Mouse (Mus musculus) CH12F3 (cell line): ENCODE measurements at regions not wholly inside any gene's neighbourhood (a gene's known extent, or its start where the extent isn't known, plus 50 kb on each side); places are given as distances from the start of the nearest gene placed in this dataset.

Experiments used
- in situ Hi-C: fragments of 300-500 bp; cut with MboI; formaldehyde crosslinking; loops from 2 replicates; pipeline ENCODE4 v1.14.3; 2020; ENCODE audit warnings: low sequenced_read_pairs

DNA sequence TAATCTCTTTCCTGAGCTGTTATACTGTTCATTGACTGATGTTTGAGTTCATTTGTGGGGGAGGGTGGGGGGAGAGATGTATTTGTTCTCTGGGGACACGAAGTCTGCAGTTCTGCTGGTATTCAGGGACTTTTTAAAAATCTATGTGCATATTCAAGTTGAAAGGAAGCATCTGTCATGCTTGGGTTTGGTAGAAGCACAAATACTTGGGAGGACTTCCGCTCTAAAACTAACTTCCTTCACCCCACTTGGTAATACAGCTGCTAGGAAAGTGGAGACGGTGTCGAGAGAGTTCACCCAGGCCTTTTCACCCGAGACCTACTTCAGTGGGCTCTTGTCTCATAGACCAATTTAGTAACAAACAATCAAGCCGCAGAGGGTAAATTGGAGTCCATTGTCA, 228.1 kb downstream of the Tmsb4x start:
- in situ Hi-C loops, result no loop called here

DNA sequence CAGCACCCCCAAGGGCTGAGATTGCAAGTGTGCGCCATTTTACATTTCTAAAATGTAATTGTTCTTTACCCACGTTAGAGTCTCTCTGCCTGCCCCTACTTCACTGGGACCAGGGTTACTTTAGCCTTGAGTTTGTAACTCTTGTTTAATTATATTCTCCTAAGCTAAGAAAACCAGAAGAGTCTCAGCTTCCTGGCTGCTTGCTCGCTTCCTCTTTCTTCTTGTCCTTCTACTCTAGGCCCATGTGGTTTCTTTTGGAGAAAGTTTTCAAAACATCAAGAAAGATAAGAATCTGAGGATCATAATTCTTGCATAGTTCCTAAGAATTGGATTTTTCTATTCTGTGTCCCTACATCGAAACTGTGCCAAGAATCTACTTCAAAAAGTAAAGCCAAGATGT, 228.6 kb downstream of the Tmsb4x start:
- in situ Hi-C loops, result no loop called here

- in situ Hi-C loops, result no loop called here
Measured at GRCm38 (mm10) chrX:166977029-166977428, 232.1 kb downstream of the Tmsb4x start.

DNA sequence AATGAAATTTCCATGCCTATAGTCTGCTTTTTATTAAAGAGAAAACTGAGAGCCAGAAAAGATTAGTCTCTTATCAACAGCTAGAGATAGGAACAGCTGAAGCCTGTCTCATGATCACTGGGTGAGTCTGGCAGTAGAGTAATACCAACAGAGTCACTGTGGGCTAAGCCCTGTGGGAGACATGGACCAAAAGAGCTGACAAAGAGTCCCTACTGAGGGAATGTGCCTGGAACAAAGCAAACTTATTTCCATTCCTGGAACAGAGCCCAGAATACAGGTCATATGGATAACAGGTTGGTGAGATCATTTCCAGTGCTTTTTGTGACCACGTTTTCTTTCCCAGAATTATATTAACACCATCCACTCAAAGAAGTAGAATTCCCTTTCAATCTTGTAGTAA, 237.4 kb downstream of the Tmsb4x start:
- in situ Hi-C loops, result no loop called here

- in situ Hi-C loops, result no loop called here
Measured at GRCm38 (mm10) chrX:166964656-166965582, 244.2 kb downstream of the Tmsb4x start.

DNA sequence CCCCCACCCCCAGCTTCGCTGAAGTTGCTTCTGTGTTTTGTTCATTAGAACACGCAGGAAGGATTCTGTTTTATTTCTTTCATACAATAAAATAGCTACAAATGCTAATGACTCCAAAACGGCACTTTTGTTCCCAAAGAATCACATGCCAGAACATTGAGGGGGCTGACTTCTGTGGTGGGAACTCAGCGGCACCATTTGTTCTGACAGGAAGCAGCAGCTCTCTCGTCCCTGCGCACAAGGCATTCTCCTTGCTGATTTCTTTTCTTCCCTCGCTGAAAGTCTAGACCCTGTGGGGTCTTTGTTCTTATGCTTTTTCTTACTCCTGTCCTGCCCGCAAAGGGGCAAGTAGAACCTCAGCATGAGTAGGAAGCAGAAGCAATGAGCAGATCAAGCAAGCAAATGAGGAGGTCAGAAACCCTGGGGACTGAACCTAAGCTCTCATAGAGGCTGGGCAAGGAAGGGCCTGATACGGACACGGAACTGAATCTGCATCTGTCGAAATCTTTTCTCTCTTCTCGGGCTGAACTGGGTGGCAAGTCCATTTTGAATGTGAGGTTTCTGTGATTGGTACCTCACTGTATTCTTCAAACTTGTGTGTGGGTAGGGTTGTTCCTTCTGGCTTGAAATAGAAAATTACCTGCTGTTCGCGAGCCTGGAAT, 256.5 kb downstream of the Tmsb4x start:
- in situ Hi-C loops, result no loop called here

GRCm38 (mm10) chrX:166951011-166951410, 258.1 kb downstream of the Tmsb4x start:
- in situ Hi-C loops, result no loop called here

GRCm38 (mm10) chrX:166945915-166946314, 263.2 kb downstream of the Tmsb4x start:
- in situ Hi-C loops, result no loop called here

GRCm38 (mm10) chrX:166945476-166945875, 263.6 kb downstream of the Tmsb4x start:
- in situ Hi-C loops, result no loop called here

DNA sequence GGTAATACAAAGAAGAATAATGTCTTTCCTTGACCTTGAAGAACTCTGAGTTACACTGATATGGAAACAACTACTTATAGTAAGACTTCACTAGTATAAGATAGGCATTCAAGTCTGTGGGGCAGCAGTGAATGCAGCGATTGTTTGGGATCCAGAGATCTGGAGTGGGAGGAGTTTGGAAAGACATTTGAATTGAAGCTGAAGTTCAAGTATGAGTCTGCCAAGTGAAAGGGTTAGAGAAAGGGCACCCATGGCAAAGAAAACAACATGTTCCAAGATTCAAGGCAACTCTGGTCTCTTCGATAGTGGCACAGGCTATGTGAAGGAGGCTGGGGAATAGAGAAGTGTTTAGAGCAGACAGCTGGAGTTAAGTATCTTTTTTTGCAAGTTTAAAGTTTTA, 275.3 kb downstream of the Tmsb4x start:
- in situ Hi-C loops, result no loop called here

GRCm38 (mm10) chrX:166932472-166932871, 276.6 kb downstream of the Tmsb4x start:
- in situ Hi-C loops, result no loop called here

DNA sequence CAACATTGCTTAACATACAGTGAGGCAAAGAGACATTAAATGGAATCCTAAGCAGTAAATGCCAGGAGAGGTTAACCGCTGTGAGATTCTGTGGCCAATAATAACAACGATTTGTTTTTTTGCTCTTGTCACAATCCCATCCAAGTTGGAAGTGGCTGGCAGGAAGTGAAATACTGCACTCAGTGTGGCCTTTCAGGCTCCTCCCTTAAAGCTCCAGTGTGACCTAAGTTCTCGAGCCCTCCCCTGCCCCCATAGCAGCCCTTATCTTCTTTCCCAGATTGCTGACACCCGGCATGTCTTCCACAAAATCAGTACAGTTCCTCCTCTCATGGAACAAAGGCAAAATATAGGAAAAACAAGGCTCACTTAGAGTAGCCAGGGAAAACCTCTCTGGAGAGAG, 278.1 kb downstream of the Tmsb4x start:
- in situ Hi-C loops, result no loop called here

- in situ Hi-C loops, result no loop called here
Measured at GRCm38 (mm10) chrX:166929716-166930420, 279.2 kb downstream of the Tmsb4x start.

GRCm38 (mm10) chrX:166915356-166915953, 293.7 kb downstream of the Tmsb4x start:
- in situ Hi-C loops, result no loop called here

DNA sequence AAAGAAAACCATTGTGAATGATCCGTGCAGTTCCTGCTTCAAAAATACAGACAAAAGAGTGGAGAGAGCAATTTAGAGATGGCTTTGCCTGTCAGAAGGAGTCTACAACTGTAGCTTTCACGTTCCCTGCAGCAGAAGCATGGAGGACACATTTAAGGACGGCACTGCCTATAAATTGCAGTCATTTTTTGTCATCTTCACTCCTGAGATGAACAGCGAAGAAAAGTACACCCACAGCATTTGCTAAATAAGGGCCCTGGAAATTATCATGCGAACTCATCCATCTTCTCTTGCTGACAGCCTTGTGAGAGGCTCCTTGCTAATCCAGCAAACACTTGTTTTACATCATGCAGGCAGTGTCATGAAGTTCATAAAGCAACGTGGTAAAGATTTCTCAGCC, 302.5 kb downstream of the Tmsb4x start:
- in situ Hi-C loops, result no loop called here

DNA sequence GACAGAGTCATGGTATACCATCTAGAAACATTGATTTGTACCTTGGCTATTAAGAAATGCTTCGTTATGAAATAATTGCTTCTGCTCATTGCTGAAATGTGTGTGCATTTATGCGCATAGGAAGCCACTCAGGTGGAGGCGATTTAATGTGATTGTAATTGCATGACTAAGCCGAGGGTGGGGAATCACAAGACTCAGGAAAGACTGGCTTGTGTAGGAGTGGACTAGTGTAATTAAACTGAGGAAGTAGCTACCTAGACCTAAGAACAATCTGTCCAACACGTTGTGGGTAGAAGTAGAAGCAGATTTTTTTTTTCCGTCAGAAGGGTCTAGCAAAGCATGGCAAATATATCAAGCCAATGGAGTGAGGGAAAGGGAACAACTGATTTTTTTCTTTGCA, 308.4 kb downstream of the Tmsb4x start:
- in situ Hi-C loops, result no loop called here

GRCm38 (mm10) chrX:166895199-166895598, 309.7 kb upstream of the Egfl6 start:
- in situ Hi-C loops, result no loop called here

DNA sequence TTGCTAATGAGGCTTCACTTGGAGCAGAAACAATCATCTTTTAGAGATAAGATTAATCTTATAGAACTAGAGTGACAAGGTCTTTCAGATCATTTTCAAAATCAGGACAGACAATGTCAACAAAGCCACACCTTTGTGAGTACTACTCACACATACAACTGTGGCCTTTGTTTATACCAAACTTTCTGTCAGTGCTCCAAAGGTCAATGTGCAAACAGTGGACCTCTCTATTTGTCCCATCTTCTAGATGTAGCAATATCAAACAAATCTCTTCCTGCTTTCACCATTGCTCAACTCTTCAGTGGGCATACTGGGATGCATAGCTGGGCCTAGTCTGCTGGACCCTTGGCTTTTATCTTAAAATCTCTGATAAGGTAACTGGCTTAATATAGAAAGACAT, 300.9 kb upstream of the Egfl6 start:
- in situ Hi-C loops, result no loop called here

DNA sequence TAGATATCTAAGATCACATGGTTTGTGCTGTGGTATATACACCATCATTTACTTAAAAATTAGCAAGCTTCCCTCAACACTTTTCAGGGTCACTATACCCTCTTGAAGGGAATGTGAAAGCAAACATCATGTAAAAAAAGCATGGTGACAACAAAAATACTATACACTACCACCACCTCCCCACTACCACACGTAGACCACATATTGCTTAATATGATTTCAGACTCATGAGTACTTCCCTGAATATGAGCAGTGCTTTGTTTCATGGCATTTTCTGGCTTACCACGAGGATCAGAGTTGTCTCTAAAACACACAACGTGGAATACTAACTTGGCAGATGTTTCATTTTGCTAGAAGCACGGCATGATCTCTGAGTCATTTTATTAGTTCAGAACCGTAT, 284.0 kb upstream of the Egfl6 start:
- in situ Hi-C loops, result no loop called here

- in situ Hi-C loops, result no loop called here
Measured at GRCm38 (mm10) chrX:166867692-166868091, 282.2 kb upstream of the Egfl6 start.
